Mouse (Mus musculus): ENCODE measurements around the gene Skil. TPM values are rescaled to one million over a fixed set of nuclear protein-coding genes. Genes with fewer than 3 reads are reported as not detected.
A peak's percentile ranks its signal among the peaks of the same experiment; 100 is the strongest.
"Not testable (repeated sequence)": the region's sequence is repeated elsewhere in the genome, so short reads cannot be mapped to it uniquely, and the experiment has no call there.

Gene Skil
- total RNA-seq, 2 experiments from 2014 or later = 13.6 to 14.0 TPM

- DNase-seq = no peak
Measured at GRCm38 (mm10) chr3:31129766-31130165, 34.9 kb downstream of the Skil start.

- DNase-seq = no peak
Measured at GRCm38 (mm10) chr3:31133664-31134063, 38.8 kb downstream of the Skil start.

- DNase-seq = no peak
Measured at GRCm38 (mm10) chr3:31134246-31134645, 39.4 kb downstream of the Skil start.

GRCm38 (mm10) chr3:31134696-31135095 lies 39.8 kb downstream of the Skil start:
- DNase-seq = peak in 1 of 2 experiments; percentile 40

GRCm38 (mm10) chr3:31136591-31136990 lies 41.7 kb downstream of the Skil start:
- DNase-seq = not testable (repeated sequence)

- peak; percentile 64 to 90 for DNase-seq
Measured at GRCm38 (mm10) chr3:31138454-31139424, 43.9 kb downstream of the Skil start.

- no peak for DNase-seq
Measured at GRCm38 (mm10) chr3:31141621-31142020, 46.8 kb downstream of the Skil start.

GRCm38 (mm10) chr3:31145222-31145621 lies 50.4 kb downstream of the Skil start:
- DNase-seq = not testable (repeated sequence)

GRCm38 (mm10) chr3:31145641-31146290 lies 50.9 kb downstream of the Skil start:
- peak; percentile 82 to 89 for DNase-seq

GRCm38 (mm10) chr3:31148595-31148994 lies 53.7 kb downstream of the Skil start:
- no peak for DNase-seq

- DNase-seq = peak in 1 of 2 experiments; percentile 20
Measured at GRCm38 (mm10) chr3:31149706-31150105, 54.8 kb downstream of the Skil start, which contains the start of gene Cldn11. TSS of gene Cldn11 (plus strand) at chr3:31149920.

- no peak for DNase-seq
Measured at GRCm38 (mm10) chr3:31152108-31152507, 57.2 kb downstream of the Skil start.

- no peak for DNase-seq
Measured at GRCm38 (mm10) chr3:31156126-31156525, 61.3 kb downstream of the Skil start.

GRCm38 (mm10) chr3:31157776-31158175 lies 62.9 kb downstream of the Skil start:
- no peak for DNase-seq

GRCm38 (mm10) chr3:31160046-31160445 lies 65.2 kb downstream of the Skil start:
- no peak for DNase-seq

GRCm38 (mm10) chr3:31161336-31161735 lies 66.5 kb downstream of the Skil start:
- no peak for DNase-seq

- DNase-seq = no peak
Measured at GRCm38 (mm10) chr3:31162860-31163259, 68.0 kb downstream of the Skil start.

GRCm38 (mm10) chr3:31165803-31166202 lies 70.9 kb downstream of the Skil start:
- no peak for DNase-seq

GRCm38 (mm10) chr3:31166365-31166871 lies 71.6 kb downstream of the Skil start:
- no peak for DNase-seq
